Mouse (Mus musculus): ENCODE data around the gene Crybb3. TPM values are rescaled to one million over a fixed set of nuclear protein-coding genes. Genes with fewer than 3 reads are reported as not detected.

Crybb3 gene
- 1.1 and 1.2 TPM in 2 replicates for polyA plus RNA-seq (2015; fragmentation: Nextera tagmentation; extraction: Ambion mirVana)

- Histone ChIP-seq H3K4me1 (peaks cover 8% of the 10 kb centered on the region), H3K27me3 (replicated peaks) (no peaks in the 10 kb centered on the region), H3K4me3 (replicated peaks) (no peak within 1 kb of the TSS), H3K9ac (no peak within 1 kb of the TSS), H3K36me3 (no peaks in the 10 kb centered on the region), H3K4me2 (no peak within 1 kb of the TSS), H3K9me3 (no peaks in the 10 kb centered on the region), H3K27ac (no peak within 1 kb of the TSS)
- no peak for ATAC-seq (ENCODE audit: insufficient read depth, low FRiP score, low read depth)
- WGBS = 73% methylated on average over 8 of the region's 8 CpGs
Measured at GRCm38 (mm10) chr5:113081439-113081838, at the start of gene Crybb3. TSS of gene Crybb3 (minus strand) at chr5:113081584.

DNA sequence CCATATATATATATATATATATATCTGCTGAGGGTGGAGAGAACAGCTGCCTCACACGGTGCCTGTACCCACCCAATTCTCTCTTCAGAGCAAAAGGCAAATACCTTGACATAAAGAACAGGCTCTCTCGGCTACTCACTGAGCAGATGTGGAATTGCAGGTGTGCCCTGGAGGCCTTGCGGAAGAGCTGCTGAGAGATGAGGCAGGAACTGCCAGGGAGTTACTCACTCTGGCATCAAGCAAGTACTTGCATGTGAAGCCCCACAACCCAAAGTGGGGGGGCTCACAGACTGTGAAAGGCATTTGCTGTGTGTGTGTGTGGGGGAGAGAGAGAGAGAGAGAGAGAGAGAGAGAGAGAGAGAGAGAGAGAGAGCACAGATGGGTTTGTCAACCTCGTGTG, 47.0 kb upstream of the Crybb3 start:
- H3K9me3 ChIP-seq = no peaks in the 10 kb centered on the region
- peaks cover 26% of the 10 kb centered on the region for H3K4me1 ChIP-seq
- no peak overlapping the region for H3K27ac ChIP-seq
- no peak overlapping the region for H3K4me3 ChIP-seq (replicated peaks)
- H3K27me3 ChIP-seq (replicated peaks) = no peaks in the 10 kb centered on the region
- H3K36me3 ChIP-seq = no peaks in the 10 kb centered on the region
- 59% methylated on average over 4 of the region's 4 CpGs for WGBS
- no peak for ATAC-seq (ENCODE audit: insufficient read depth, low FRiP score, low read depth)
- H3K4me2 ChIP-seq = no peak overlapping the region
- no peak overlapping the region for H3K9ac ChIP-seq

- no peak for ATAC-seq (ENCODE audit: insufficient read depth, low FRiP score, low read depth)
- H3K36me3 ChIP-seq = no peaks in the 10 kb centered on the region
- 93% methylated on average over 12 of the region's 12 CpGs for WGBS
Measured at GRCm38 (mm10) chr5:113126476-113126875, 45.1 kb upstream of the Crybb3 start.

DNA sequence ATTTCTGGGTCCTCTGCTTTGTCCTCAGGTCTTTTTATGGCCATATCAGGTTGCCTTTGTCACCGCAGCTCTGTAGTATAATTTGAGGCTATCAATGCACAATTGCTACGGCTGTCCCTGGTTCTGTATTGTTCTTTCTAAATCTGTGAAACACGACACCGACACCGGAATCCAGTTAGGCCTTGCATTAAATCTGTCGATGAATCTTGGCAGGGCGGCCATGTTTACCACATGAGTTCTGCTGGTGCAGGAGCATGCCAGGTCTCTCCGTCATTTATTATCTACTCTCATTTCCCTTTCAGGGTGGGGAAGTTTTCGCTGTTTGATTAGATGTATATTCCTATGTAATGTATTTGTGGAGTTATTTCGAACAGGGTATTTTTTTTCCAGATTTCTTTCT, 42.3 kb upstream of the Crybb3 start:
- ATAC-seq (ENCODE audit: insufficient read depth, low FRiP score, low read depth) = no peak
- H3K27me3 ChIP-seq (replicated peaks) = no peaks in the 10 kb centered on the region
- no peaks in the 10 kb centered on the region for H3K9me3 ChIP-seq
- H3K36me3 ChIP-seq = no peaks in the 10 kb centered on the region
- H3K4me3 ChIP-seq (replicated peaks) = no peak overlapping the region
- peaks cover 34% of the 10 kb centered on the region for H3K4me1 ChIP-seq
- no peak overlapping the region for H3K4me2 ChIP-seq
- WGBS = 60% methylated on average over 10 of the region's 10 CpGs
- H3K9ac ChIP-seq = no peak overlapping the region
- H3K27ac ChIP-seq = no peak overlapping the region; the same call in 1 of the 2 replicates

More at GRCm38 (mm10) chr5:113126476-113126875, 45.1 kb upstream of the Crybb3 start:
- Histone ChIP-seq H3K9me3 (no peaks in the 10 kb centered on the region), H3K4me3 (replicated peaks) (no peak overlapping the region), H3K27me3 (replicated peaks) (no peaks in the 10 kb centered on the region), H3K4me2 (no peak overlapping the region), H3K9ac (no peak overlapping the region), H3K27ac (no peak overlapping the region), H3K4me1 (peaks cover 23% of the 10 kb centered on the region)

- WGBS = 31% methylated on average over 12 of the region's 12 CpGs
- H3K27ac ChIP-seq = peak overlapping the region; percentile 83
- no peaks in the 10 kb centered on the region for H3K27me3 ChIP-seq (replicated peaks)
- ATAC-seq (ENCODE audit: insufficient read depth, low FRiP score, low read depth) = peak; percentile 25; the same call in 1 of the 2 replicates
- H3K9me3 ChIP-seq = no peaks in the 10 kb centered on the region
- no peak overlapping the region for H3K4me2 ChIP-seq
- H3K4me3 ChIP-seq (replicated peaks) = no peak overlapping the region
- peaks cover 36% of the 10 kb centered on the region for H3K4me1 ChIP-seq
- no peak overlapping the region for H3K9ac ChIP-seq
- no peaks in the 10 kb centered on the region for H3K36me3 ChIP-seq
Measured at GRCm38 (mm10) chr5:113122326-113123054, 41.1 kb upstream of the Crybb3 start.

GRCm38 (mm10) chr5:113121591-113121875, 40.1 kb upstream of the Crybb3 start:
- ATAC-seq (ENCODE audit: insufficient read depth, low FRiP score, low read depth) = 0 out of 2 replicates have a peak, but pooled peaks have one; percentile 29
- 46% methylated on average over 6 of the region's 6 CpGs for WGBS
- H3K4me3 ChIP-seq (replicated peaks) = no peak overlapping the region

GRCm38 (mm10) chr5:113120741-113121590, 39.6 kb upstream of the Crybb3 start:
- Histone ChIP-seq H3K4me3 (replicated peaks) (no peak overlapping the region), H3K27ac (peak overlapping the region; percentile 83; the same call in 1 of the 2 replicates), H3K27me3 (replicated peaks) (no peaks in the 10 kb centered on the region), H3K9me3 (no peaks in the 10 kb centered on the region), H3K9ac (no peak overlapping the region), H3K36me3 (no peaks in the 10 kb centered on the region), H3K4me1 (peaks cover 35% of the 10 kb centered on the region), H3K4me2 (peak overlapping the region; percentile 24)
- ATAC-seq (ENCODE audit: insufficient read depth, low FRiP score, low read depth) = no peak
- 25% methylated on average over 15 of the region's 15 CpGs for WGBS

More at GRCm38 (mm10) chr5:113121591-113121875, 40.1 kb upstream of the Crybb3 start:
- no peak overlapping the region for H3K9ac ChIP-seq
- H3K4me2 ChIP-seq = peak overlapping the region; percentile 8; the same call in 1 of the 2 replicates
- no peaks in the 10 kb centered on the region for H3K9me3 ChIP-seq
- H3K27ac ChIP-seq = peak overlapping the region; percentile 83
- H3K4me1 ChIP-seq = peaks cover 35% of the 10 kb centered on the region
- H3K36me3 ChIP-seq = no peaks in the 10 kb centered on the region
- no peaks in the 10 kb centered on the region for H3K27me3 ChIP-seq (replicated peaks)

- ATAC-seq (ENCODE audit: insufficient read depth, low FRiP score, low read depth) = no peak
- H3K36me3 ChIP-seq = no peaks in the 10 kb centered on the region
- peaks cover 41% of the 10 kb centered on the region for H3K4me1 ChIP-seq
- no peak overlapping the region for H3K4me3 ChIP-seq (replicated peaks)
- peak overlapping the region; percentile 10; the same call in 1 of the 2 replicates for H3K27ac ChIP-seq
- WGBS = 44% methylated on average over 13 of the region's 13 CpGs
- no peaks in the 10 kb centered on the region for H3K27me3 ChIP-seq (replicated peaks)
- no peaks in the 10 kb centered on the region for H3K9me3 ChIP-seq
- no peak overlapping the region for H3K4me2 ChIP-seq
- no peak overlapping the region for H3K9ac ChIP-seq
Measured at GRCm38 (mm10) chr5:113119861-113120465, 38.6 kb upstream of the Crybb3 start.

GRCm38 (mm10) chr5:113119291-113119690, 37.9 kb upstream of the Crybb3 start:
- no peak overlapping the region for H3K4me2 ChIP-seq
- 70% methylated on average over 9 of the region's 9 CpGs for WGBS
- no peaks in the 10 kb centered on the region for H3K9me3 ChIP-seq
- peaks cover 48% of the 10 kb centered on the region for H3K4me1 ChIP-seq
- no peak overlapping the region for H3K4me3 ChIP-seq (replicated peaks)
- no peak overlapping the region for H3K9ac ChIP-seq
- no peak for ATAC-seq (ENCODE audit: insufficient read depth, low FRiP score, low read depth)
- H3K27me3 ChIP-seq (replicated peaks) = no peaks in the 10 kb centered on the region
- H3K36me3 ChIP-seq = no peaks in the 10 kb centered on the region
- peak overlapping the region; percentile 6; the same call in 1 of the 2 replicates for H3K27ac ChIP-seq

GRCm38 (mm10) chr5:113118695-113119094, 37.3 kb upstream of the Crybb3 start:
- H3K36me3 ChIP-seq = no peaks in the 10 kb centered on the region
- no peaks in the 10 kb centered on the region for H3K27me3 ChIP-seq (replicated peaks)
- H3K4me1 ChIP-seq = peaks cover 54% of the 10 kb centered on the region
- H3K9me3 ChIP-seq = no peaks in the 10 kb centered on the region
- H3K27ac ChIP-seq = peak overlapping the region; percentile 6; the same call in 1 of the 2 replicates
- H3K4me2 ChIP-seq = no peak overlapping the region
- ATAC-seq (ENCODE audit: insufficient read depth, low FRiP score, low read depth) = peak; percentile 63
- no peak overlapping the region for H3K9ac ChIP-seq
- WGBS = 29% methylated on average over 6 of the region's 6 CpGs
- H3K4me3 ChIP-seq (replicated peaks) = no peak overlapping the region

DNA sequence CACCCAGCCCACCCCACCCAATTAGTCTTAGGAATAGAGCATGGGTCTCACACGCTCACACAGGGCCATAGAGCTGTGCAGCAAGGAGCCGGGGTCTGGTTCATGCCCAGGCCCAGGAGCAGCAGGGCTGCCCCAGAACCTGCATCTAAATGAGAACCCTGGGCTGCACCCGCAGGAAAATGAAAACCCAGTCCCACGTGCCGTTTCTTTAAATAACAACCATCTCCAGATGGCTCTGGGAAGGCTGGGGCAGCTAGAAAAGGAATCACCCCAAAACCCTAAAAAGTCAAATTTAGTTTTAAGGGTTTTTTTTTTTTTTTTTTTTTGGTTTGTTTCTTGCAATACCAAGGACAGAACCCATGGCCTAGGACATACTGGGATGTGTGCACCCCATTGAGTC, 36.0 kb upstream of the Crybb3 start:
- no peak for ATAC-seq (ENCODE audit: insufficient read depth, low FRiP score, low read depth)
- no peak overlapping the region for H3K4me2 ChIP-seq
- H3K27me3 ChIP-seq (replicated peaks) = no peaks in the 10 kb centered on the region
- no peak overlapping the region for H3K4me3 ChIP-seq (replicated peaks)
- no peaks in the 10 kb centered on the region for H3K36me3 ChIP-seq
- peaks cover 53% of the 10 kb centered on the region for H3K4me1 ChIP-seq
- no peak overlapping the region for H3K9ac ChIP-seq
- 77% methylated on average over 5 of the region's 5 CpGs for WGBS
- H3K27ac ChIP-seq = no peak overlapping the region
- no peaks in the 10 kb centered on the region for H3K9me3 ChIP-seq
